Mouse (Mus musculus): ENCODE data around the gene Nrap.

The Nrap gene

GRCm38 (mm10) chr19:56396669-56397621 lies 7.1 kb upstream of the Nrap start, which contains the start of gene Casp7:
Gene Casp7, plus strand, starts transcription at chr19:56397129.
- DNase-seq (ENCODE audit: low spot score), result no peak

- DNase-seq (ENCODE audit: low spot score), result no peak
Measured at GRCm38 (mm10) chr19:56396227-56396626, 6.4 kb upstream of the Nrap start.

DNA sequence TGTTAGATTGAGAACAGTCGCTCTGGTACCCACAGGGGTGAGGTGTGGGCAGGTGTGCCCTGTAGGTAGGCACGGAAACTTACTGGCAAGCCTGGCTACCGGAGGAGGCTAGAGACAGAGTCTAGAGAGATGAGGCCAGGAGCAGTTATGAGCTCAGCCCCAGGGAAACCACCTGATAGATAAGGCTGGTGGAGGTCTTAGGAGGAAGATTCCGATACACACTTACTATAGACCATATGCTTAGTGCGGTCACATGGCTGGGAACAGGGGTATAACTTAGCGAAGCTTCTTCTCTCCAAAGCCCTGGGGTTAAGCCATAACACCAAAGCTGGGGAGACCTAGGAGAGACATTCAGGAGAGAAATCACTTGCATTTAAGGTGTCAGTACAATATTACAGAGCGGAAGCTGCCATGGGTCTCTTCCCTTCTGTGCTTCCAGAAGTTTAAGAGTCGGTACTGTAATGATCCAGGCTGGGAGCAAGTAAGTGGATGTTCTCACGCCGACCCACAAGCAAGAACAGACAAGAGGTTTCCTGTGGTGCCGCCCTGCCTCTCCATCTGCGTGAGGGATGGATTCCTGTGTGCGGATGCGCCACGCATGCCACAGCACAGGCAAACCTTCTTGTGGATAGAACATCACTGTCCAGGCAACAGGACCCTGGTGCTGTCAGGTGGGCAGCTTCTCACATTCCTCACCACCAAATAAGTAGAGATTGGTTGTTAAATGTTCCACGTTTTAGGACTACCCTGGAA lies 5.5 kb upstream of the Nrap start:
- no peak for DNase-seq (ENCODE audit: low spot score)

- no peak for DNase-seq (ENCODE audit: low spot score)
Measured at GRCm38 (mm10) chr19:56393311-56393866, 3.6 kb upstream of the Nrap start.

- DNase-seq (ENCODE audit: low spot score), result no peak
Measured at GRCm38 (mm10) chr19:56391307-56392046, 1.6 kb upstream of the Nrap start.

GRCm38 (mm10) chr19:56389176-56389575 lies 661 bp downstream of the Nrap start:
- no peak for DNase-seq (ENCODE audit: low spot score)

DNA sequence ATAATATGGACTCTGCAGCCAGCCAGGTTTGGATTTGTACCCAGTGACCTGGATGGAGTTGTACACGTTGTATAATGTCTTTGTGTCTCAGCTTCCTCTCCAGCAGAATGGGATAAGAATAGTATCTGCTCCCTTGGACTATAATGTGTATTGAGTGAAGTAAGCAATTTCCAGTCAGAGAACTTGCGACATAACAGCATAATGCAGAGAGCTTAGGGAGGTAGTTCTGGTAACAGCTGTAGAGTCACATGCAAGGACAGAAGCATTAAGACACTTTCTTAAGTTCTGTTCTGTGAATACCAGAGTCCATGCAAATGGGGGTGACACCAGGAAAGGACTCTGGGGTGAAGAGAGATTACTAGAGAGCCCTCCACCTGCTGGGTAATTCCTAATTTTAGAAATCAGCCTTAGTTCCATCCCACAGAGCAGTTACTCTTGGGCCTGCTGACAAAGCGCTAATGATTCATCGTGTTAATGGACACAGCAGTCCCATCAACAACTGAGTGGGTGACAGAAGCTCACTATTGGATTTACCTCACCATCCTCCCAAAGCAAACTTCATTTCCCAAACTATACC lies 2.0 kb downstream of the Nrap start:
- no peak for DNase-seq (ENCODE audit: low spot score)

DNA sequence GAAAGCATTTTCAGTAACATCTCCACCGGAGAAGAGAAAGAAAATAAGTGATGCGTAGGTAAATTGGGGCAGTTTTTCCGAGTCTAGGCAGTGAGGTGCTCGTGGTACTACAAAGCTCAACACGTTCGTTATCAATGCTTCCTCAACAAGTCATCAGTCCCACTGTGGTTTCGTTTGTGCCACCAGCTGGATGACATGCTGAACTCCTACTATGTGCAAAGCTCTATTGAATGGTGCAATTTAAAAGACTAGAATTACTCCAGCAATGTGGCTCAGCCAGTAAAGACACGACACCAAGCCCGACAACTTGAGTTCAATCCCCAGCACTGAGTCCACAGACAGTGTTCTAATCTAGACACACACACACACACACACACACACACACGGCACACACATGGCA lies 3.7 kb downstream of the Nrap start:
- DNase-seq (ENCODE audit: low spot score), result no peak

DNA sequence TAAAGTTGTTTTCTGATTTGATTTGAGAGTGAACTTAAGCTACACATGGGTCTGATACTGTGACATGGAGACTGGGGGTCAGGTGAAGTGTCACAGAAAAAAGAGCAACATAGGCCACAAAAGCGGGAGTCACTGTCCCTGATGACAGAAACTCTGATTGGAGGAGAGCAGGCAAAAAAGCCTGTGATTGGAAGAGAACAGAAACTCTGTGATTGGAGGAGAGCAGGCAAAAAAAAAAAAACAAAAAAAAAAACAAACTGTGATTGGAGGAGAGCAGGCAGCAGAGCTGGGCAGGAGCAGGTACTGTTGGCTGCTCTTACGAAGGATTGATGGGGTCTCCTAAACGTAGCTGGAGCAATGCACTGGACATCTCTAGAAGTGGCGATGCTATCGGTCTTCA lies 4.3 kb downstream of the Nrap start:
- DNase-seq (ENCODE audit: low spot score), result no peak

DNA sequence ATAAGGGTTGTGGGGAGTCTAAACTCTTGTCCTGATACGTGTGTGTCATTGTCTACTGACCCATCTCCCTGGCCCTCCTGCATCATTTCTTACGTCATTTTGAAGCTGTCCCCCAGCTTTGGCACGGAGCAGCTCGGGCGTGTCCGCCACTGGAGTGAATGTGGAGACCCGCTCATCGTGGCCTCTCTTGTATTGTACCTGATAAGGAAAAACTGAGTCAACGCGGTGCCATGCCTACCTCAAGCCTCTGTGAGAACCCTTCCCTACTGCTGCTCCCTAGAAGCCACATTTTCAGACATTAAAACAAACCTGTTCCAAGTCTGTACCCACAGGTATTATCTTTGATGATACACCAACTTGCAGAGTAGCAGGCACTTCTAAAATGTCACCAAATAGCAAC lies 8.4 kb downstream of the Nrap start:
- DNase-seq (ENCODE audit: low spot score), result no peak

DNA sequence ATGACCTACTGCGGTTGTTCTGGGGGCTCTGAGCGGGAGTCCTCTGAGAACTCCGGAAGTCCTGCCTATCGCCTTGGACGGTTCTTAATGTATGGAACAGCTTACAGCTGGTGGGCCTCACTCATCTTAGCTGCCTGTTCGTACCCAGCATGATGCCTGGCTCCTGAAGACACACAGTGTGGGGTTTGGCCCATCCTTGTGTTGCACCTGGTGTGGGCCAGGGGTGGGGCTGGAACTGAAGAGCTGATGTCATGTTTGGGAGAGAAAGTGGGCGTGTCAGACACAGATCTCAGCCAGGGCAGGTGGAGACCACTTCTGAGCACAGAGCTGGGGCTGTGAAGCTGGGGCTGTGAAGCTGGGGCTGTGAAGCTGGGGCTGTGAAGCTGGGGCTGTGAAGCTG lies 9.5 kb downstream of the Nrap start:
- no peak for DNase-seq (ENCODE audit: low spot score)

DNA sequence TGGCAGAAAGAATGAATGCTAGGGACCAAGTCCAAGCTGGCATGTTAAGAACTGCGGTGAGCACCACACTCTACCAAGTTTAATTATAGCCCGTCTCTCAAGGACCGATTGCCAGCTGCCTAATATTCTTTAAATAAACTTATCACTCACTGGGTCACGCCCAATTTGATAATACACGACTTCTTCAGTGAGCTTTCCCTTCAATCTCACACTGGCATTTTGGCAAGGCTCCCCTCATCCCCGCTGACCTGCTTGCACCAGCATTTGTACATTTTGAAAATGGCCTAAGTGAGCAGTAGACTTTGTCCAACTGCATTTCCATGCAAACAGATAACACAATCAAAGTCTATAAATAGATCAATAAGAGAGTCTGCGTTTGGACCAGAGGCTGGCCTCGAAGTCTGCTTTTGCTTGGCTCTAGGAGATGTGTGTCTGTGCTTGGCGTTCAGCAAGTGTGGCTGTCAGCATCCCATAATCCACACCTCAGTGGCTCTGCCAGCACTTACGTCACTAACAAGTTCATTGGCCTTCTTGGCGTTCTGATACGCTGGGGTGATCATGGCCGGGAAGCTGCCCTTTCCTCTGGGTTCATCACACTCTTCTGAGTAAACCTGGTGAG lies 11.2 kb downstream of the Nrap start:
- DNase-seq (ENCODE audit: low spot score), result no peak

- DNase-seq (ENCODE audit: low spot score), result no peak
Measured at GRCm38 (mm10) chr19:56378007-56378406, 11.8 kb downstream of the Nrap start.

DNA sequence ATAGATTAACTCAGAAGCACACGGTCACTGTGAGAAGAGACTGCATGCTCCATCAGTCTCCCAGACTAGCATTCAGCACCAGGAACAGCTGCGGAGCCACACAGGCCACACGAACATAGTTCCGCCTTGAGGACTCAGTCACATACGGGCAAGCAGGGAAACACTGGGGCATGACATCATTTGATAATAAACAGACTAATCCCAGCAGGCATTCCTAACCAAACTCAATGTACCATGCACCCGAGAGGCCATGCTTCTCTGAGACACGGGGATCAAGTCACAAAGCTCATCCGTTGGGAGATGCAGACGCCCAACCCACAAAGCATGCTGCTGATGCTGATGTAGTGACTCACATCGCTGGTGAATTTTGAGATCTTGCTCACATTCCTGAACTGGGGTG lies 15.8 kb downstream of the Nrap start:
- DNase-seq (ENCODE audit: low spot score), result no peak

- no peak for DNase-seq (ENCODE audit: low spot score)
Measured at GRCm38 (mm10) chr19:56373246-56373645, 16.6 kb downstream of the Nrap start.

GRCm38 (mm10) chr19:56372226-56372625 lies 17.6 kb downstream of the Nrap start:
- no peak for DNase-seq (ENCODE audit: low spot score)

GRCm38 (mm10) chr19:56370389-56371150 lies 19.3 kb downstream of the Nrap start:
- no peak for DNase-seq (ENCODE audit: low spot score)

DNA sequence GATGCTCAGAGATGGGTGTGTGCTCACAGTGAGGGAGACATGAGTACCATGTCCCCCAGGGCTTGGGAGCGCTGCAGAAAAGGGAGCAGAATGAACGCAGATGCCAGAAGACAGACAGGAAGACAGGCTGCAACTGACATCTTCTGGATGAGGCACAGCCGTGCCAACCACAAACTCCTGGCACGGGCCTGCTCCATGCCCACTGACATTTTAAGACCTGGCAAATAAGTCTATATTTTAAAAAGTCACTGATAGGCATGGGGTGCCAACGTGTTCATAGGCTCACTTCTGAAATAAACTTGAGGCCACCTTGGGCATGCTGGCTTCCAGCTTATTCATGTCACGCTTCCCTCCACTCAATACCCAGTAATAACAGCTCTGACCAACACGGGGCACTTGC lies 20.9 kb downstream of the Nrap start:
- DNase-seq (ENCODE audit: low spot score), result no peak

DNA sequence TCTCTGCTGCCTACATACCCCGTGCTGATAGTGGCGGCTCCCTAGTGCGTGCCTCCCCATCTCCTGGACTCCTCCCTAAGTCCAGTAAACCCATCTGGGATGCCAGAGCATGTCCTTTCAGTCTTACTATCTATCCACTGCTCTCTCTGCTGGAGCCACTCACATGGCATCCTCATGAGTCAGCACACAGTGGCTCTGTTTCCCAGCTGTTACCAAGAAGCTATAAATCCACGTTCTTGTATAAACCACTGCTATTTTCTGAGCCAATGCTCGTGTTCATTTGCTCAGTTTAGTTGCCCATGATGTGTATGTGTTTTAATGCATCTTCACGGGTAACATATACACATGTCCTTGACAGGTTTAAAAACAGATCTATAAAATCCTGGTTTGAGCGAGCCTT lies 22.1 kb downstream of the Nrap start:
- no peak for DNase-seq (ENCODE audit: low spot score)

- no peak for DNase-seq (ENCODE audit: low spot score)
Measured at GRCm38 (mm10) chr19:56366625-56367024, 23.2 kb downstream of the Nrap start.

GRCm38 (mm10) chr19:56366168-56366567 lies 23.7 kb downstream of the Nrap start:
- no peak for DNase-seq (ENCODE audit: low spot score)

All from layer of hippocampus, adult 9-10 months (tissue).